Mouse (Mus musculus) stomach, embryonic 14.5 days (tissue): ENCODE measurements around the gene S100a13. TPM values are rescaled to one million over a fixed set of nuclear protein-coding genes. Genes with fewer than 3 reads are reported as not detected.

ENCODE experiments used
- ATAC-seq: fragments of 200-750 bp; cut with Nextera tagmentation; 2 replicates; pipeline ENCODE4 v1.8.0; 2017; ENCODE audit warnings: low read depth, moderate TSS enrichment; ENCODE audit not compliant: insufficient number of reproducible peaks, insufficient read depth, low FRiP score
- H3K27ac ChIP-seq: fragments of 300-500 bp; sonication (generic); 2 replicates; pipeline ENCODE4 v1.5.1; 2014; ENCODE audit warnings: mild to moderate bottlenecking, low read length, moderate library complexity, mixed read lengths
- H3K27me3 ChIP-seq: fragments of 300-500 bp; sonication (generic); 2 replicates; pipeline ENCODE4 v1.6.1; 2014; ENCODE audit warnings: low read length, control low read depth, mixed read lengths; ENCODE audit not compliant: control insufficient read depth, insufficient read depth
- H3K36me3 ChIP-seq: fragments of 300-500 bp; sonication (generic); 2 replicates; pipeline ENCODE4 v1.6.1; 2014; ENCODE audit warnings: mild to moderate bottlenecking, control low read depth, low read length, moderate library complexity, mixed read lengths; ENCODE audit not compliant: control insufficient read depth, insufficient read depth
- H3K4me1 ChIP-seq: fragments of 300-500 bp; sonication (generic); 2 replicates; pipeline ENCODE4 v1.6.1; 2014; ENCODE audit warnings: low read length, control low read depth, mixed read lengths; ENCODE audit not compliant: control insufficient read depth, insufficient read depth
- H3K4me2 ChIP-seq: fragments of 300-500 bp; sonication (generic); replicated peaks from 2 replicates; pipeline ENCODE4 v1.6.1; 2014; ENCODE audit warnings: low read depth, low read length, control low read depth
- H3K4me3 ChIP-seq: fragments of 300-500 bp; sonication (generic); 2 replicates; pipeline ENCODE4 v1.5.1; 2014; ENCODE audit warnings: low read depth, low read length, control low read depth
- H3K9ac ChIP-seq: fragments of 300-500 bp; sonication (generic); replicated peaks from 2 replicates; pipeline ENCODE4 v1.6.1; 2014; ENCODE audit warnings: low read depth, mild to moderate bottlenecking, control low read depth, low read length, moderate library complexity, mixed read lengths
- H3K9me3 ChIP-seq: fragments of 300-500 bp; sonication (generic); 2 replicates; pipeline ENCODE4 v1.6.1; 2016; ENCODE audit warnings: low read depth, low read length, control low read depth; ENCODE audit not compliant: control insufficient read depth
- WGBS: fragments of 180-500 bp; shearing (Covaris S2); extraction: QIAGEN DNeasy Blood & Tissue Kit; methylation state at CpG from one replicate; pipeline ENCODE4 v1.1.7; 2014; 5-methylcytosine and 5-hydroxymethylcytosine counted together
- polyA plus RNA-seq: library from polyadenylated mRNA; unstranded; fragments of >200 nt; fragmentation: Nextera tagmentation; extraction: Ambion mirVana; gene quantifications from 2 replicates; pipeline ENCODE4 v1.2.1, GENCODE M21; 2014

S100a13 gene
- polyA plus RNA-seq, 1 experiment from 2014 or later = 33.5 TPM

DNA sequence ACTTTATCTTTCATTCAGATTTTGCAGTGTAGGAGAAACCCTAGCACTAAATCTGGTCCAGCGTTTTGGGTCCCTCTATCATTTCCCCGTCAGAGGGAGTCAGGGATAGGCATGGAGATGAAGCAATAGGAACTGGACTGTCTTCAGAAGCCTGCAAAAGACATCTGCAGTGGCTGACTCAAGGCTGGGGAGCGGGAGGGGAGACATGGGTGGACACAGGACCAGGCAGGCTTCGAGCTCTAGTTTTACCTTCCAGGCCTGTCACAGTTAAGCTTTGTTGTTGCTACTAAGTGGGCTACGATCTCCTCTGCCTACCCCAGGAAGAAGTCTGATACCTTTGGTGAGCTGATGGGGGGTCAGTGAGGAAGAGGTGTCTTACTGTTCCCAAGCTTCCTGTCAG lies 2.0 kb upstream of the S100a13 start:
- Histone ChIP-seq H3K9ac (no peak overlapping the region), H3K4me3 (no peak overlapping the region), H3K27me3 (no peaks in the 10 kb centered on the region), H3K4me1 (peaks cover 14% of the 10 kb centered on the region), H3K36me3 (peaks cover 4% of the 10 kb centered on the region), H3K9me3 (no peaks in the 10 kb centered on the region), H3K27ac (no peak overlapping the region), H3K4me2 (no peak overlapping the region)
- WGBS = 90% methylated on average over 5 of the region's 5 CpGs
- ATAC-seq = no peak

DNA sequence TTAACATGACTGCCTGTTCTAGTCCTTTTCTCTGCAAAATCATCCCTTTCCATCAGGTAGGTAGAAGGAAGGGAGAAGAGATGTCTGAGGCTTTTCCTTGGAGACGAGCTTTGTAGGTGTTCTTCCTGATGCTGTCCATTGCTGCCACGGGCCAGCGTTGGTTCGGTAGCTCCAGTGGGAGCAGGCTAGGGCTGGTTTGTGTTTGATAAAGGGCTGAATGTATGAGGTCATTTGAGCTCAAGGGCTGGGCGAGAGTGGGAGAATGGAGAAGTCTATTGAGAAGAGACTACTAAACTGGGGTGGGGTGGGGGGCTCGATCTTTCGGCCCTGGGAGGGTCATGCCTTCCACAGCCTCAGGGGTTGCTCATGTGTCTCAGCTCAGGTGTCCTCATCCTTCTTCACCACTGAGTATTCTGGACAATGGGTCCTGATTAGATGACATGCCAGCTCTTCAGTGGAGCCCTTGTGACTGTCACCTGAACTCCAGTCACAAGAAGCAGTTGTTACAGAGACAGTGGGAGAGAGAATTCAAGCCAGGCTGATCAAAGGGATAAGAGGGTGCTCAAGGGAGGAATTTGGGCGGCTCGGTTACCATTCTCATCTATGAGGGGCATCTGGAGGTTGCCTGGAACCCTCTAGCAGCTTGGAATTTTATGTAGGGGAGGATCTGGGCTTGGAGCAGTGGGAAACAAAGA lies 1.1 kb upstream of the S100a13 start:
- ATAC-seq = no peak
- Histone ChIP-seq H3K4me1 (peaks cover 6% of the 10 kb centered on the region), H3K27me3 (no peaks in the 10 kb centered on the region), H3K9ac (no peak overlapping the region), H3K36me3 (no peaks in the 10 kb centered on the region), H3K4me2 (no peak overlapping the region), H3K4me3 (no peak overlapping the region), H3K27ac (no peak overlapping the region), H3K9me3 (no peaks in the 10 kb centered on the region)
- WGBS = 70% methylated on average over 9 of the region's 9 CpGs

DNA sequence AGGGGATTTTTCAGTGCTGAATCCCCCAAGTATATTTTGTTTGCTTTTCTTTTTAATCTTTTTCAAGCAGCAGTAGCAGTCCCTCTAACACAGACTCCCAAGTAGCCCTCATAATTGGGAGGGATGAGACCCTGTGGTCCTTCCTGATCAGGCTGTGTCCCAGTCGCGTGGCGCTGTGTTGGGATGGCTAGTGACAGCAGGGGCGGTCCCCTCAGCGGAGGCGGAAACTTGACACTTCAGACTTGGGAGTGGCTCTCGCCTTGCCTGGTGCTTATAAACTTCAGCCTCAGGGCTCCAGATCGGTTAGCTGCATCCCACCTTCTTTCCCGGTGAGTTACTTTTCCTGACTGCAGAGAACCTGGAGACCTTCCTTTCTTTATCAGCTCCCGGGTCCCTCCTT lies 456 bp downstream of the S100a13 start:
- H3K27ac ChIP-seq = no peak overlapping the region
- H3K27me3 ChIP-seq = no peaks in the 10 kb centered on the region
- H3K4me2 ChIP-seq = peak overlapping the region; percentile 75
- ATAC-seq = peak; percentile 82
- no peaks in the 10 kb centered on the region for H3K36me3 ChIP-seq
- H3K9me3 ChIP-seq = no peaks in the 10 kb centered on the region
- WGBS = 0% methylated on average over 10 of the region's 10 CpGs
- peak overlapping the region; percentile 31 for H3K4me3 ChIP-seq
- H3K4me1 ChIP-seq = peaks cover 6% of the 10 kb centered on the region
- peak overlapping the region; percentile 38; the same call in 1 of the 2 replicates for H3K9ac ChIP-seq

DNA sequence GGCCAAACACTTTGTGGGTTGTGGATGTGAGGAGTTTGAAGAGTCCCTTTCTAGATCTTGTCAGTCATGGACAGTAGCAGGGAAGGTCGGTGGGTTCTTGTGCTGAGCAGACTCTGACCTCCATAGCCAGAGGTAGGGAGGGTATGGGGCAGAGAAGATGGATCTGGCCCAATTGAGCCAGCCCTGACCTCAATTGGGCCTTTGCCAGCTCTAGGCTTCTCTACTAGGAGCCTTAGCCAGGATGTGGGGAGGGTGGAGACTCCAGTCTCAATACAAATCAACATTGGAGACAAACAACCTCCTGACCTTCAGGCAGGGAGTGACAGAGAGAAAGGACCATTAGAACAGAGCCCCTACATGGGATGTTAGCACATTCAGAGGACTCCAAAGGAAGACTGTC lies 1.0 kb downstream of the S100a13 start:
- peak overlapping the region; percentile 75 for H3K4me2 ChIP-seq
- H3K27me3 ChIP-seq = no peaks in the 10 kb centered on the region
- no peak for ATAC-seq
- 25% methylated on average over 1 of the region's 1 CpGs for WGBS
- peak overlapping the region; percentile 31 for H3K4me3 ChIP-seq
- no peak overlapping the region for H3K27ac ChIP-seq
- peak overlapping the region; percentile 38; the same call in 1 of the 2 replicates for H3K9ac ChIP-seq
- peaks cover 6% of the 10 kb centered on the region for H3K4me1 ChIP-seq
- no peaks in the 10 kb centered on the region for H3K9me3 ChIP-seq
- H3K36me3 ChIP-seq = no peaks in the 10 kb centered on the region

DNA sequence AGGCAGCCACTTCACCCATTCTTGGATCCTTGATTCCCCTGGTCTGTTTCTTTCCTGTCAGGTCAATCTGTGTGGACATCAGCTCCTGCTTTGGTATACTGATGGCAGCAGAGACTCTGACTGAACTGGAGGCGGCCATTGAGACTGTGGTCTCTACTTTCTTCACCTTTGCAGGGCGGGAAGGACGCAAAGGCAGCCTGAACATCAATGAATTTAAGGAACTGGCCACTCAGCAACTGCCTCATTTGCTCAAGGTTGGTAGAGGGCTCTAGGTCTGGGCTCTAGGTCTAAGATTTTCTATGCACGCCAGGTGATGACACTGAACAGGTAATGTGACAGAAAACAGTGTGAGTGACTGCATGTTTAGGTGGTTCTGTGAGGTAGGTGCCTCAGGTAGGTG lies 1.6 kb downstream of the S100a13 start:
- 89% methylated on average over 4 of the region's 4 CpGs for WGBS
- Histone ChIP-seq H3K27ac (no peak overlapping the region), H3K4me2 (peak overlapping the region; percentile 75; the same call in 1 of the 2 replicates), H3K27me3 (no peaks in the 10 kb centered on the region), H3K9ac (no peak overlapping the region), H3K4me1 (peaks cover 6% of the 10 kb centered on the region), H3K36me3 (no peaks in the 10 kb centered on the region), H3K9me3 (no peaks in the 10 kb centered on the region), H3K4me3 (no peak overlapping the region)
- no peak for ATAC-seq

DNA sequence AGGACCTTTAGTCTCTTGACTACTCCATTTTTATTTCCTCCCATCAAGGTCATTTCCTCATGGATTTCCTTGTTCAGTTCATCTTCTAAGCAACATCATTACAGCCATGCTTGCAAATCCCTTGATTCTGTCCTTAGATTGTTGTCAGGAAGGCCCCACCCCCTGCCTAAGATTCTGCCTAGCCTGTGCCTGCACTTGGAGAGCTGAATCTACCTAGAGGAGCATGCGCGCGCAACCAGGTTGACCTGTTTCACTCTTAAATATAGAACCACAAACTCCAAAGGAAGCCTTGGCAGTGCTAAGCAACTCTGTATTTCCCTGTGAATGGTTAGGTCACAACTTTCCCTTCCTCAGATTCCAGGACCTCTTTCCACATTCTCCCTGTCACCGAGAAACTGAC lies 3.5 kb downstream of the S100a13 start:
- no peak overlapping the region for H3K4me2 ChIP-seq
- no peak overlapping the region for H3K9ac ChIP-seq
- no peak for ATAC-seq
- H3K36me3 ChIP-seq = no peaks in the 10 kb centered on the region
- 82% methylated on average over 4 of the region's 4 CpGs for WGBS
- H3K4me3 ChIP-seq = no peak overlapping the region
- no peaks in the 10 kb centered on the region for H3K27me3 ChIP-seq
- H3K9me3 ChIP-seq = no peaks in the 10 kb centered on the region
- H3K4me1 ChIP-seq = peaks cover 6% of the 10 kb centered on the region
- no peak overlapping the region for H3K27ac ChIP-seq

DNA sequence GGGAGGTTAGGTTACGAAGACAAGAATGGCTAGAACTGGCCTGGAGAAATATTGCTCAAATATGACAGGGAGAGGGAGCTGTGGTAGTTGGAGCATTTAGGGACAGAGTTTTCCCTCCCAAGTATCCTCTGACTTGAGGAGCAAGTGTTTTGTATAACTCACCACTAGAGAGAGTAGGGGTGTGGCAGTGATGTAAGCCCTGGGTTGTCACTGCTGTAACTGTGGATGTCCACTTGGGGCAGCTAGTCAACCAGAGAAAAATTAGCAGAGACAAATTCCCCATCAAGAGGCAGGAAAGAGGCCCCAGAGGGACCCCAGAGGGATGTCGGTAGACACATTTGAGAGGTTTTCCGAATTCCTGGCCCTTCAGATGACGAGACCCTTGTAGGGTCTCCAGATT lies 11.2 kb downstream of the S100a13 start:
- Histone ChIP-seq H3K36me3 (no peaks in the 10 kb centered on the region), H3K4me3 (no peak overlapping the region), H3K9ac (no peak overlapping the region), H3K4me1 (0 out of 2 replicates have a peak, but pooled peaks cover 3% of the 10 kb centered on the region), H3K9me3 (no peaks in the 10 kb centered on the region), H3K4me2 (no peak overlapping the region), H3K27ac (no peak overlapping the region), H3K27me3 (no peaks in the 10 kb centered on the region)
- ATAC-seq = no peak
- 45% methylated on average over 4 of the region's 4 CpGs for WGBS

DNA sequence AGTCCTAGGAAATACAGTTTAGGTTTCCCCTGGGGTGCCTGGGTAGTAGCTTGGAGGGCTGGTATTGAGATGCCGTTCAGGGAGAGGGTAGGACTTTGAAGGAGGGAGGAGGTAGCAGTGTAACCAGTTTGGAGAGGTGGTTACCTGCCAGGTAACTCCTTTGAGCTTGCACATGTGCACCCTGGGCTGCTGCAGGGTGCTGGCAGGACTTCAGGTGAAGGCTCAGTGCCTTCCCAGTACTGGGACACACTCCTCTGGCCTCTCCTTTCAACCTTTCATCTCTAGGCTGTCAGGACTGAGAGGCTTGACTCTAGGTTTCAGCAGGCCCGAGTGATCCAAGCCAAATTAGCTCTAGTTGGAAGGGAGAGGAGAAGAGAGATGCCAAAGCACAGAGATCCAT lies 11.8 kb downstream of the S100a13 start:
- H3K4me2 ChIP-seq = no peak overlapping the region
- WGBS = 65% methylated on average over 2 of the region's 2 CpGs
- no peak overlapping the region for H3K4me3 ChIP-seq
- H3K9ac ChIP-seq = no peak overlapping the region
- no peaks in the 10 kb centered on the region for H3K27me3 ChIP-seq
- H3K36me3 ChIP-seq = no peaks in the 10 kb centered on the region
- H3K4me1 ChIP-seq = 0 out of 2 replicates have a peak, but pooled peaks cover 3% of the 10 kb centered on the region
- no peaks in the 10 kb centered on the region for H3K9me3 ChIP-seq
- peak overlapping the region; percentile 11; the same call in 1 of the 2 replicates for H3K27ac ChIP-seq
- no peak for ATAC-seq

DNA sequence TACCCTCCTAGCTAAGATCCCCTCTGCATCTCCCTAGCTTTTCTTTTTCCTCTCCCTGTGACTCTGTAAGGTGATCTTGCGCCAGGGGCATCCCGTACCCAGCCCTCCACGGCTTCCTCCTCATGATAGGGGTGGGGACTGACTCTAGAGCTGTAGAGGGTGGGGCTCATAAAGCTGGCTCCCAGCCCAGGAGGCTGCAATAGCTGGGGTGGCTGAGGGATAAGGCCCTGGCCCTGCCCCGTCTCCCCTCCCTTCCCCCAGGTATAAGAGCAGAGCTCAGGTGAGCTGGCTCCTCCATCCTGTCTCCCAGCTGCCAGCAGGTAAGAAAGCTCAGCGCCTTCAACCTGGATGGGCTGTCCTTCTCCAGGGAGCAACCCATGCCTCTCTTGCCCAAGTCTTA lies 12.3 kb downstream of the S100a13 start, which contains the start of gene S100a14:
S100a14 (plus strand) TSS at position 277 of the 400 bp plus-strand sequence.
- H3K4me3 ChIP-seq = no peak within 1 kb of the TSS
- peak; percentile 84 for ATAC-seq
- H3K4me2 ChIP-seq = no peak within 1 kb of the TSS
- 0 out of 2 replicates have a peak, but pooled peaks cover 3% of the 10 kb centered on the region for H3K4me1 ChIP-seq
- peak within 1 kb of the TSS; percentile 11; the same call in 1 of the 2 replicates for H3K27ac ChIP-seq
- WGBS = 65% methylated on average over 5 of the region's 5 CpGs
- no peaks in the 10 kb centered on the region for H3K9me3 ChIP-seq
- no peak within 1 kb of the TSS for H3K9ac ChIP-seq
- H3K36me3 ChIP-seq = no peaks in the 10 kb centered on the region
- no peaks in the 10 kb centered on the region for H3K27me3 ChIP-seq
